Mouse (Mus musculus): Measurements from ENCODE around the gene Ttn. TPM values are rescaled to one million over a fixed set of nuclear protein-coding genes. Genes with fewer than 3 reads are reported as not detected.

Ttn gene
- polyA plus RNA-seq, 1 experiment = 0.01 TPM

- no peak for DNase-seq (ENCODE audit: low read depth, low spot score)
- WGBS = 94% methylated on average over 15 of the region's 15 CpGs
Observed at GRCm38 (mm10) chr2:76756461-76756860, 225.9 kb downstream of the Ttn start.

- WGBS = 88% methylated on average over 6 of the region's 6 CpGs
- DNase-seq (ENCODE audit: low read depth, low spot score) = no peak
Observed at GRCm38 (mm10) chr2:76751993-76752392, 230.4 kb downstream of the Ttn start.

GRCm38 (mm10) chr2:76749341-76750110, 232.8 kb downstream of the Ttn start:
- no peak for DNase-seq (ENCODE audit: low read depth, low spot score)
- 94% methylated on average over 21 of the region's 21 CpGs for WGBS

GRCm38 (mm10) chr2:76748696-76749095, 233.7 kb downstream of the Ttn start:
- WGBS = 94% methylated on average over 14 of the region's 14 CpGs
- DNase-seq (ENCODE audit: low read depth, low spot score) = no peak

- 95% methylated on average over 14 of the region's 14 CpGs for WGBS
Observed at GRCm38 (mm10) chr2:76719650-76720049, 262.7 kb downstream of the Ttn start.

GRCm38 (mm10) chr2:76714984-76715383, 267.4 kb downstream of the Ttn start:
- 68% methylated on average over 8 of the region's 8 CpGs for WGBS
- no peak for DNase-seq (ENCODE audit: low read depth, low spot score)

More at GRCm38 (mm10) chr2:76719650-76720049, 262.7 kb downstream of the Ttn start:
- no peak for DNase-seq (ENCODE audit: low read depth, low spot score)

GRCm38 (mm10) chr2:76708512-76708911, 273.8 kb downstream of the Ttn start:
- DNase-seq (ENCODE audit: low read depth, low spot score) = no peak
- 97% methylated on average over 3 of the region's 3 CpGs for WGBS

- no peak for DNase-seq (ENCODE audit: low read depth, low spot score)
- 90% methylated on average over 13 of the region's 13 CpGs for WGBS
Observed at GRCm38 (mm10) chr2:76705655-76706054, 276.7 kb downstream of the Ttn start.

- WGBS = 82% methylated on average over 5 of the region's 5 CpGs
Observed at GRCm38 (mm10) chr2:76702751-76703150, 279.6 kb downstream of the Ttn start.

GRCm38 (mm10) chr2:76702188-76702587, 280.2 kb downstream of the Ttn start:
- DNase-seq (ENCODE audit: low read depth, low spot score) = no peak
- WGBS = 93% methylated on average over 3 of the region's 3 CpGs

More at GRCm38 (mm10) chr2:76702751-76703150, 279.6 kb downstream of the Ttn start:
- no peak for DNase-seq (ENCODE audit: low read depth, low spot score)

- 77% methylated on average over 6 of the region's 6 CpGs for WGBS
- DNase-seq (ENCODE audit: low read depth, low spot score) = no peak
Observed at GRCm38 (mm10) chr2:76695290-76695689, 287.1 kb downstream of the Ttn start.

- 89% methylated on average over 5 of the region's 5 CpGs for WGBS
- DNase-seq (ENCODE audit: low read depth, low spot score) = no peak
Observed at GRCm38 (mm10) chr2:76693765-76694164, 288.6 kb downstream of the Ttn start.

- WGBS = 78% methylated on average over 12 of the region's 12 CpGs
- DNase-seq (ENCODE audit: low read depth, low spot score) = no peak
Observed at GRCm38 (mm10) chr2:76690436-76691204, 291.7 kb downstream of the Ttn start.

GRCm38 (mm10) chr2:76688162-76688561, 294.2 kb downstream of the Ttn start:
- DNase-seq (ENCODE audit: low read depth, low spot score) = no peak
- WGBS = 61% methylated on average over 7 of the region's 7 CpGs

- WGBS = 74% methylated on average over 3 of the region's 3 CpGs
- no peak for DNase-seq (ENCODE audit: low read depth, low spot score)
Observed at GRCm38 (mm10) chr2:76687608-76688007, 294.7 kb downstream of the Ttn start.

- 95% methylated on average over 3 of the region's 3 CpGs for WGBS
- DNase-seq (ENCODE audit: low read depth, low spot score) = no peak
Observed at GRCm38 (mm10) chr2:76686986-76687385, 295.4 kb downstream of the Ttn start.

GRCm38 (mm10) chr2:76682301-76682700, 300.0 kb downstream of the Ttn start:
- DNase-seq (ENCODE audit: low read depth, low spot score) = no peak
- 74% methylated on average over 8 of the region's 8 CpGs for WGBS

- 17% methylated on average over 13 of the region's 13 CpGs for WGBS
Observed at GRCm38 (mm10) chr2:76676401-76677226, 305.7 kb downstream of the Ttn start.

GRCm38 (mm10) chr2:76675949-76676348, 306.4 kb downstream of the Ttn start:
- no peak for DNase-seq (ENCODE audit: low read depth, low spot score)
- WGBS = 6% methylated on average over 4 of the region's 4 CpGs

More at GRCm38 (mm10) chr2:76676401-76677226, 305.7 kb downstream of the Ttn start:
- no peak for DNase-seq (ENCODE audit: low read depth, low spot score)

GRCm38 (mm10) chr2:76675451-76675850, 306.9 kb downstream of the Ttn start:
- no peak for DNase-seq (ENCODE audit: low read depth, low spot score)
- under 1% methylated on average over 44 of the region's 44 CpGs for WGBS

All from large intestine, adult 2 months (tissue).